Mouse (Mus musculus) liver, embryonic 14.5 days (tissue): ENCODE data around the gene Zfp316.

Experiments
- CTCF ChIP-seq: IDR thresholded peaks from 2 replicates; pipeline ENCODE4 v1.5.1; 2016; ENCODE audit warnings: antibody characterized with exemption, low read depth, control low read depth
- EP300 ChIP-seq: IDR thresholded peaks from 2 replicates; pipeline ENCODE4 v1.6.1; 2016; ENCODE audit warnings: antibody characterized with exemption, low read depth

DNA sequence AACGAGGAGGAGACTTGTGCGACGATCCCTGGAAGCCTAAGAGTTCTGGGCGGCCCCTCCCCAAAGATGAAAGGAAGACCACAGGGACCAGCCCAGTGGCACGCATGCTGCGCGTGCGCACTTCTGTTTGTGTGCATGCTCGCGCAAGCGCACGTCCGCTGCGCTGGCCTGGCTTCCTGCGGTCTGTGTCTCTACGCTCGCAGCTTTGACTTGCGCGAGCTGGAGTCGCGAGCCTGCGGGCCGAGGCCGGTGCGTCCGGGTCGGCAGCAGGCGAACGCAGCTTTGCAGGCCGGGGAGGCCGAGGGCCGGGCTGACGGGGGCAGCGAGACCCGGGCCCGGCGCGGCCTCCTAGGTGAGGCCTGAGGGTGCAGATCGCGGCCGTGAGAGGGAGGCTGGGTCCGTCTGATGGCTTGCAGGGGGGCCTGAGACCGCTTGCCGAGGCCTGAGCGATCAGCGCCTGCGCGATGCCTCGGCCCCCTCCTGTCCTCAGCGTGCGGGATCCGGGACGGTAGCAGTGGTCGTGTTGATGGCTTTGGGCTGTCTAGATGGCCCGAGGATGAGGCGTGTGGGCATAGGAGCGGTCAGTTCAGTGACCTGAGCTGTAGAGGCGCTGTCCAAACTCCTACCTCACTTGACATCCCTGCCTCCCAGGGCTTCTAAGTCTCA lies 34.7 kb downstream of the Zfp316 start, which contains the start of gene Zfp12:
- TF ChIP-seq CTCF (peak; percentile 45; the same call in 1 of the 2 replicates), EP300 (no peak)
